Mouse (Mus musculus): ENCODE measurements at regions not wholly inside any gene's neighbourhood (a gene's known extent, or its start where the extent isn't known, plus 50 kb on each side); places are given as distances from the start of the nearest gene placed in this dataset.

GRCm38 (mm10) chr15:60762071-60762470, 91.5 kb downstream of the Fam84b start:
- DNase-seq (ENCODE audit: low read depth, low spot score) = no peak

- peak; percentile 25 for DNase-seq (ENCODE audit: low read depth, low spot score)
Measured at GRCm38 (mm10) chr15:60760015-60760437, 93.6 kb downstream of the Fam84b start.

GRCm38 (mm10) chr15:60754246-60754645, 99.3 kb downstream of the Fam84b start:
- no peak for DNase-seq (ENCODE audit: low read depth, low spot score)

GRCm38 (mm10) chr15:60739598-60739997, 114.0 kb downstream of the Fam84b start:
- no peak for DNase-seq (ENCODE audit: low read depth, low spot score)

GRCm38 (mm10) chr15:60738258-60738657, 115.3 kb downstream of the Fam84b start:
- no peak for DNase-seq (ENCODE audit: low read depth, low spot score)

- DNase-seq (ENCODE audit: low read depth, low spot score) = no peak
Measured at GRCm38 (mm10) chr15:60732416-60732815, 121.2 kb downstream of the Fam84b start.

GRCm38 (mm10) chr15:60728754-60729153, 124.8 kb downstream of the Fam84b start:
- DNase-seq (ENCODE audit: low read depth, low spot score) = no peak

- no peak for DNase-seq (ENCODE audit: low read depth, low spot score)
Measured at GRCm38 (mm10) chr15:60728337-60728736, 125.2 kb downstream of the Fam84b start.

GRCm38 (mm10) chr15:60719332-60719731, 134.2 kb downstream of the Fam84b start:
- no peak for DNase-seq (ENCODE audit: low read depth, low spot score)

- DNase-seq (ENCODE audit: low read depth, low spot score) = no peak
Measured at GRCm38 (mm10) chr15:60708678-60709077, 144.9 kb downstream of the Fam84b start.

GRCm38 (mm10) chr15:60706009-60706408, 147.6 kb downstream of the Fam84b start:
- no peak for DNase-seq (ENCODE audit: low read depth, low spot score)

GRCm38 (mm10) chr15:60701273-60701672, 152.3 kb downstream of the Fam84b start:
- no peak for DNase-seq (ENCODE audit: low read depth, low spot score)

- DNase-seq (ENCODE audit: low read depth, low spot score) = no peak
Measured at GRCm38 (mm10) chr15:60694746-60695145, 158.8 kb downstream of the Fam84b start.

- DNase-seq (ENCODE audit: low read depth, low spot score) = no peak
Measured at GRCm38 (mm10) chr15:60693751-60694500, 159.7 kb downstream of the Fam84b start.

- no peak for DNase-seq (ENCODE audit: low read depth, low spot score)
Measured at GRCm38 (mm10) chr15:60692718-60693597, 160.6 kb downstream of the Fam84b start.

- DNase-seq (ENCODE audit: low read depth, low spot score) = no peak
Measured at GRCm38 (mm10) chr15:60692149-60692548, 161.4 kb downstream of the Fam84b start.

GRCm38 (mm10) chr15:60677397-60677796, 176.2 kb downstream of the Fam84b start:
- DNase-seq (ENCODE audit: low read depth, low spot score) = no peak

- DNase-seq (ENCODE audit: low read depth, low spot score) = no peak
Measured at GRCm38 (mm10) chr15:60657572-60657971, 196.0 kb downstream of the Fam84b start.

GRCm38 (mm10) chr15:60655113-60655512, 198.5 kb downstream of the Fam84b start:
- DNase-seq (ENCODE audit: low read depth, low spot score) = no peak

- DNase-seq (ENCODE audit: low read depth, low spot score) = no peak
Measured at GRCm38 (mm10) chr15:60649252-60649651, 204.3 kb downstream of the Fam84b start.

GRCm38 (mm10) chr15:60641770-60642169, 211.8 kb downstream of the Fam84b start:
- no peak for DNase-seq (ENCODE audit: low read depth, low spot score)

GRCm38 (mm10) chr15:60633457-60633850, 220.1 kb downstream of the Fam84b start:
- no peak for DNase-seq (ENCODE audit: low read depth, low spot score)
